Mouse (Mus musculus): ENCODE data around the gene Tbc1d17. TPM values are rescaled to one million over a fixed set of nuclear protein-coding genes. Genes with fewer than 3 reads are reported as not detected.

Gene Tbc1d17
- total RNA-seq, 2 experiments from 2014 or later = 33.0 to 38.0 TPM

Small RNAs within 50 kb of the gene (microRNA-seq; reads per million reads assigned to microRNA genes)
- gene Mir707 = 0 reads per million in 2 experiments

Other genes with a start within 250 kb of the Tbc1d17 start
- 10 to 100 TPM; 11.8 to 14.3 TPM for gene Myh14, start 178.2 kb downstream of the Tbc1d17 start, total RNA-seq (2021)
- not detected for gene Izumo2, start 140.3 kb downstream of the Tbc1d17 start, total RNA-seq (2021)
- gene Vrk3, start 100.7 kb downstream of the Tbc1d17 start, total RNA-seq (2021) = 10 to 100 TPM; 28.4 to 28.9 TPM
- under 1 TPM; 0.19 to 0.20 TPM for gene Zfp473, start 98.0 kb downstream of the Tbc1d17 start, total RNA-seq (2021)
- gene Nup62, start 33.0 kb downstream of the Tbc1d17 start, total RNA-seq (2021) = 10 to 100 TPM; 69.3 to 69.9 TPM
- gene Il4i1, start 32.7 kb downstream of the Tbc1d17 start, total RNA-seq (2021) = 1 to 10 TPM; 1.4 to 2.0 TPM
- gene Atf5, start 32.4 kb downstream of the Tbc1d17 start, total RNA-seq (2021) = 10 to 100 TPM; 34.9 to 37.2 TPM
- gene Akt1s1, start 88 bp downstream of the Tbc1d17 start, total RNA-seq (2021) = 10 to 100 TPM; 70.6 to 82.6 TPM
- gene Pnkp, start 8.1 kb upstream of the Tbc1d17 start, total RNA-seq (2021) = 10 to 100 TPM; 19.6 to 19.9 TPM
- gene Ptov1, start 20.7 kb upstream of the Tbc1d17 start, total RNA-seq (2021) = 100 to 1,000 TPM; 237 to 248 TPM
- gene Med25, start 43.6 kb upstream of the Tbc1d17 start, total RNA-seq (2021) = 10 to 100 TPM; 74.6 to 76.3 TPM
- gene Fuz, start 47.0 kb upstream of the Tbc1d17 start, total RNA-seq (2021) = 10 to 100 TPM; 10.7 to 10.8 TPM
- gene Ap2a1, start 80.4 kb upstream of the Tbc1d17 start, total RNA-seq (2021) = 10 to 100 TPM; 96.9 to 99.4 TPM
- gene Tsks, start 94.1 kb upstream of the Tbc1d17 start, total RNA-seq (2021) = not detected
- gene Cpt1c, start 125.8 kb upstream of the Tbc1d17 start, total RNA-seq (2021) = 1 to 10 TPM; 4.4 to 5.1 TPM
- gene Prmt1, start 137.5 kb upstream of the Tbc1d17 start, total RNA-seq (2021) = 100 to 1,000 TPM; 306 to 324 TPM
- gene Irf3, start 148.6 kb upstream of the Tbc1d17 start, total RNA-seq (2021) = 10 to 100 TPM; 42.0 to 43.0 TPM
- 10 to 100 TPM; 21.7 to 25.2 TPM for gene Bcl2l12, start 149.6 kb upstream of the Tbc1d17 start, total RNA-seq (2021)
- gene Scaf1, start 167.3 kb upstream of the Tbc1d17 start, total RNA-seq (2021) = 10 to 100 TPM; 78.5 to 80.3 TPM
- gene Rras, start 168.9 kb upstream of the Tbc1d17 start, total RNA-seq (2021) = 10 to 100 TPM; 71.2 to 73.4 TPM
- gene Prr12, start 203.8 kb upstream of the Tbc1d17 start, total RNA-seq (2021) = 10 to 100 TPM; 35.4 to 36.7 TPM
- gene Nosip, start 213.3 kb upstream of the Tbc1d17 start, total RNA-seq (2021) = 10 to 100 TPM; 31.7 to 34.6 TPM
- 10 to 100 TPM in 1 of 2 experiments, 1 to 10 TPM in 1; 9.5 to 10.2 TPM for gene Prrg2, start 213.6 kb upstream of the Tbc1d17 start, total RNA-seq (2021)
- 10 to 100 TPM; 88.0 to 90.9 TPM for gene Rcn3, start 243.1 kb upstream of the Tbc1d17 start, total RNA-seq (2021)

Data from heart, postnatal 4 days (tissue).